Mouse (Mus musculus): Measurements from ENCODE around the gene Ccdc85c. TPM values are rescaled to one million over a fixed set of nuclear protein-coding genes. Genes with fewer than 3 reads are reported as not detected.

The Ccdc85c gene
- total and polyA plus RNA-seq, 3 experiments = 14.0 to 32.4 (median 15.2) TPM

DNA sequence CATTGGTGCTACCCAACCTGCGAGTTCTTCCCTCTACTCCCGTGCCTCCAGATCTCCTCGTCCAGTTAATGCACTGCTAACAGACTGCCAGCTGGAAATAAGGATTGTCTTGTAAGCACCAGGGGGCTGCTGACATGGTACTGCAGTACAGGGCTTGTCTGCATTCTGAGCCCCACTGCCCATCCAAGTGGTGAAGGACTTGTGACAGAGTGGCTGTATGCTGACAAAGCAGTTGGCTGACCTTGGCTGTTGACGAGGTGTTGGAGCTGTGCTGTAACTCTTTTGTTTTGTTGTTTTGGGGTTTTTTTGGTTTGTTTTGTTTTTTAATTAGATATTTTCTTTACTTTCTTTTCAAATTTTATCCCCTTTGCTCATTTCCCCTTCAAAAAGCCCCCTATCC lies 76.8 kb downstream of the Ccdc85c start:
- TF ChIP-seq NRF1 (IDR thresholded peaks at IDR 0.05; ENCODE audit: low read depth, low read length) (no peak), RAD21 (IDR thresholded peaks at IDR 0.05; ENCODE audit: low read depth, low read length) (no peak), HCFC1 (IDR thresholded peaks at IDR 0.05; ENCODE audit: low read depth, low read length) (no peak), UBTF (IDR thresholded peaks at IDR 0.05; ENCODE audit: low read depth, low read length) (no peak), ZMIZ1 (IDR thresholded peaks at IDR 0.05; ENCODE audit: low read depth, low read length) (no peak), ETS1 (conservative IDR thresholded peaks at IDR 0.05; ENCODE audit: low read depth, low read length) (no peak), MYC (IDR thresholded peaks at IDR 0.05; ENCODE audit: low read depth, low read length) (no peak), TBP (conservative IDR thresholded peaks at IDR 0.05; ENCODE audit: low read depth, low read length) (no peak), POLR2A (IDR thresholded peaks at IDR 0.05; ENCODE audit: low read depth, low read length) (no peak), CTCF (conservative IDR thresholded peaks at IDR 0.05 in 1 of 2, IDR thresholded peaks at IDR 0.05 in 1 of 2; ENCODE audit: low read depth in 2 of 2, low read length in 2 of 2) (no peak), MAFK (IDR thresholded peaks at IDR 0.05; ENCODE audit: insufficient replicate concordance, low read length) (no peak), USF1 (IDR thresholded peaks at IDR 0.05; ENCODE audit: low read depth, low read length) (no peak), JUND (conservative IDR thresholded peaks at IDR 0.05; ENCODE audit: low read depth, low read length) (no peak), USF2 (conservative IDR thresholded peaks at IDR 0.05; ENCODE audit: low read depth, low read length) (no peak)
- peaks cover 0 to 11% of the 10 kb centered on the region in 2 experiments; a peak in 3 of 4 replicates for H3K4me1 ChIP-seq (ENCODE audit: control insufficient read depth in 1 of 2, insufficient read depth in 2 of 2)
- H3K79me2 ChIP-seq (replicated peaks; ENCODE audit: control insufficient read depth, extremely low read depth, insufficient read depth, poor library complexity, severe bottlenecking) = no peaks in the 10 kb centered on the region
- dilution Hi-C loops (cut with MboI; ENCODE audit: extremely low pct_ligation_motif_present, extremely low pct_unique_long_range_greater_than_20kb, low sequenced_read_pairs) (no loop called here), in situ Hi-C loops (cut with MboI; ENCODE audit: low pct_ligation_motif_present, low pct_unique_long_range_greater_than_20kb, low sequenced_read_pairs) (no loop called here)
- H3K9me3 ChIP-seq (replicated peaks; ENCODE audit: low read length) = no peaks in the 10 kb centered on the region
- no peak overlapping the region for H3K4me3 ChIP-seq (replicated peaks in 1 of 3; ENCODE audit: low read depth in 2 of 3, low read length in 2 of 3, poor library complexity in 1 of 3)
- H3K36me3 ChIP-seq (replicated peaks in 1 of 2; ENCODE audit: control insufficient read depth in 1 of 2, insufficient read depth in 1 of 2, low read length in 1 of 2) = peaks cover 88 to 97% of the 10 kb centered on the region in 2 experiments
- no peaks in the 10 kb centered on the region for H3K27me3 ChIP-seq (replicated peaks)
- no peak overlapping the region for H3K27ac ChIP-seq (ENCODE audit: insufficient read depth, low read depth)
- no peak overlapping the region for H3K9ac ChIP-seq (ENCODE audit: insufficient read depth, low read depth)
- DNase-seq (ENCODE audit: extremely low read depth) = no peak
- no peak overlapping the region for H3K4me2 ChIP-seq (ENCODE audit: insufficient read depth, low read depth, poor library complexity, severe bottlenecking)

GRCm38 (mm10) chr12:108195761-108196160 lies 79.5 kb downstream of the Ccdc85c start:
- H3K9me3 ChIP-seq (replicated peaks; ENCODE audit: low read length) = no peaks in the 10 kb centered on the region
- peaks cover 0 to 8% of the 10 kb centered on the region in 2 experiments; a peak in 1 of 4 replicates for H3K4me1 ChIP-seq (ENCODE audit: control insufficient read depth in 1 of 2, insufficient read depth in 2 of 2)
- H3K36me3 ChIP-seq (replicated peaks in 1 of 2; ENCODE audit: control insufficient read depth in 1 of 2, insufficient read depth in 1 of 2, low read length in 1 of 2) = peaks cover 83 to 98% of the 10 kb centered on the region in 2 experiments
- no peaks in the 10 kb centered on the region for H3K79me2 ChIP-seq (replicated peaks; ENCODE audit: control insufficient read depth, extremely low read depth, insufficient read depth, poor library complexity, severe bottlenecking)
- H3K9ac ChIP-seq (ENCODE audit: insufficient read depth, low read depth) = no peak overlapping the region
- no peaks in the 10 kb centered on the region for H3K27me3 ChIP-seq (replicated peaks)
- H3K4me2 ChIP-seq (ENCODE audit: insufficient read depth, low read depth, poor library complexity, severe bottlenecking) = no peak overlapping the region
- no peak for TF ChIP-seq MXI1 (IDR thresholded peaks at IDR 0.05; ENCODE audit: low read depth, low read length)
- no peak for TF ChIP-seq RAD21 (IDR thresholded peaks at IDR 0.05; ENCODE audit: low read depth, low read length)
- TF ChIP-seq RCOR1 (conservative IDR thresholded peaks at IDR 0.05; ENCODE audit: low read depth, low read length) = no peak
- H3K4me3 ChIP-seq (replicated peaks in 1 of 3; ENCODE audit: low read depth in 2 of 3, low read length in 2 of 3, poor library complexity in 1 of 3) = no peak overlapping the region
- in situ Hi-C loops (cut with MboI; ENCODE audit: low pct_ligation_motif_present, low pct_unique_long_range_greater_than_20kb, low sequenced_read_pairs) (no loop called here), dilution Hi-C loops (cut with MboI; ENCODE audit: extremely low pct_ligation_motif_present, extremely low pct_unique_long_range_greater_than_20kb, low sequenced_read_pairs) (no loop called here)
- no peak for DNase-seq (ENCODE audit: extremely low read depth)
- no peak overlapping the region for H3K27ac ChIP-seq (ENCODE audit: insufficient read depth, low read depth)

Data from CH12.LX (cell line).